Mouse (Mus musculus) MEL (cell line): ENCODE results near the gene 9030025P20Rik. TPM values are rescaled to one million over a fixed set of nuclear protein-coding genes. Genes with fewer than 3 reads are reported as not detected.

ENCODE experiments used
- DNase-seq: peaks from one replicate; pipeline ENCODE4 v3.0.0; 2011; ENCODE audit warnings: low read depth, low spot score
- H3K27ac ChIP-seq: 2 replicates; pipeline ENCODE4 v1.5.1; 2012; ENCODE audit warnings: low read depth, mild to moderate bottlenecking, control low read depth, low read length, moderate library complexity; ENCODE audit not compliant: control insufficient read depth
- H3K27me3 ChIP-seq, 2 experiments: fragments of 150-350 bp in 1 of 2; sonication (generic) in 1 of 2; 2 replicates each; pipeline ENCODE4 v1.6.1; 2012; ENCODE audit warnings: low read length in 2 of 2, mild to moderate bottlenecking in 2 of 2, improper control_type of control experiment in 1 of 2, moderate library complexity in 1 of 2; ENCODE audit not compliant: insufficient read depth in 2 of 2, control insufficient read depth in 1 of 2
- H3K36me3 ChIP-seq, 2 experiments: 2 replicates each; pipeline ENCODE4 v1.6.1; 2012 to 2014; ENCODE audit warnings: low read length in 2 of 2, improper control_type of control experiment in 1 of 2, inconsistent platforms in 1 of 2, mild to moderate bottlenecking in 1 of 2; ENCODE audit not compliant: insufficient read depth in 2 of 2, control insufficient read depth in 1 of 2
- H3K4me1 ChIP-seq, 2 experiments: fragments of 150-350 bp in 1 of 2; sonication (generic) in 1 of 2; 2 replicates each; pipeline ENCODE4 v1.6.1; 2012; ENCODE audit warnings: low read length in 2 of 2, improper control_type of control experiment in 1 of 2, mild to moderate bottlenecking in 1 of 2; ENCODE audit not compliant: insufficient read depth in 2 of 2, control insufficient read depth in 1 of 2
- H3K4me3 ChIP-seq, 2 experiments: fragments of 150-350 bp in 1 of 2; sonication (generic) in 1 of 2; 2 replicates each; pipeline ENCODE4 v1.5.1; 2012; ENCODE audit warnings: low read depth in 2 of 2, low read length in 2 of 2, mild to moderate bottlenecking in 2 of 2, moderate library complexity in 2 of 2, control low read depth in 1 of 2, improper control_type of control experiment in 1 of 2; ENCODE audit not compliant: control insufficient read depth in 1 of 2, insufficient read depth in 1 of 2
- H3K79me2 ChIP-seq: 2 replicates; pipeline ENCODE4 v1.6.1; 2012; ENCODE audit warnings: mild to moderate bottlenecking, low read length, moderate library complexity; ENCODE audit not compliant: control insufficient read depth, poor library complexity, insufficient read depth
- H3K9ac ChIP-seq: 2 replicates; pipeline ENCODE4 v1.6.1; 2012; ENCODE audit warnings: low read depth, mild to moderate bottlenecking, control low read depth, low read length, moderate library complexity; ENCODE audit not compliant: control insufficient read depth, poor library complexity, severe bottlenecking
- H3K9me3 ChIP-seq: fragments of 150-350 bp; sonication (generic); replicated peaks from 2 replicates; pipeline ENCODE4 v1.6.1; 2012; ENCODE audit warnings: mild to moderate bottlenecking, low read length, improper control_type of control experiment, moderate library complexity; ENCODE audit not compliant: insufficient read depth
- BHLHE40 ChIP-seq: IDR thresholded peaks from 2 replicates; pipeline ENCODE4 v1.6.1; 2012; ENCODE audit warnings: low read depth, mild to moderate bottlenecking, inconsistent platforms, low read length, improper control_type of control experiment, borderline replicate concordance
- CHD2 ChIP-seq: IDR thresholded peaks from 2 replicates; pipeline ENCODE4 v1.6.1; 2011; ENCODE audit warnings: low read length, improper control_type of control experiment
- E2F4 ChIP-seq: IDR thresholded peaks from 2 replicates; pipeline ENCODE4 v1.6.1; 2011; ENCODE audit warnings: low read depth, low read length, improper control_type of control experiment, borderline replicate concordance
- ETS1 ChIP-seq: IDR thresholded peaks from 2 replicates; pipeline ENCODE4 v1.6.1; 2012; ENCODE audit warnings: low read depth, mild to moderate bottlenecking, inconsistent platforms, low read length, improper control_type of control experiment, moderate library complexity
- GABPA ChIP-seq: IDR thresholded peaks from 2 replicates; pipeline ENCODE4 v1.6.1; 2012; ENCODE audit warnings: low read depth, mild to moderate bottlenecking, inconsistent platforms, low read length, improper control_type of control experiment, moderate library complexity
- GATA1 ChIP-seq: IDR thresholded peaks from 2 replicates; pipeline ENCODE4 v1.6.1; 2011; ENCODE audit warnings: low read depth, low read length, improper control_type of control experiment
- MAZ ChIP-seq: IDR thresholded peaks from 2 replicates; pipeline ENCODE4 v1.6.1; 2012; ENCODE audit warnings: low read depth, mild to moderate bottlenecking, inconsistent platforms, low read length, improper control_type of control experiment
- MEF2A ChIP-seq: IDR thresholded peaks from 2 replicates; pipeline ENCODE4 v1.6.1; 2014; ENCODE audit warnings: low read depth, mild to moderate bottlenecking, inconsistent platforms, low read length, improper control_type of control experiment; ENCODE audit not compliant: poor library complexity, insufficient replicate concordance, severe bottlenecking; ENCODE audit errors: extremely low read depth
- MYC ChIP-seq: IDR thresholded peaks from 2 replicates; pipeline ENCODE4 v1.6.1; 2011; ENCODE audit warnings: low read depth, mild to moderate bottlenecking, low read length, improper control_type of control experiment, moderate library complexity
- NRF1 ChIP-seq: IDR thresholded peaks from 2 replicates; pipeline ENCODE4 v1.6.1; 2014; ENCODE audit warnings: low read depth, mild to moderate bottlenecking, inconsistent platforms, low read length, improper control_type of control experiment, moderate library complexity; ENCODE audit not compliant: poor library complexity, insufficient read depth, severe bottlenecking
- RCOR1 ChIP-seq: IDR thresholded peaks from 2 replicates; pipeline ENCODE4 v1.6.1; 2012; ENCODE audit warnings: low read depth, mild to moderate bottlenecking, inconsistent platforms, low read length, improper control_type of control experiment
- SIN3A ChIP-seq: IDR thresholded peaks from 2 replicates; pipeline ENCODE4 v1.6.1; 2012; ENCODE audit warnings: low read length, improper control_type of control experiment, inconsistent platforms
- SMC3 ChIP-seq: IDR thresholded peaks from 2 replicates; pipeline ENCODE4 v1.6.1; 2011; ENCODE audit warnings: low read depth, low read length, improper control_type of control experiment
- TAL1 ChIP-seq: IDR thresholded peaks from 2 replicates; pipeline ENCODE4 v1.6.1; 2012; ENCODE audit warnings: mild to moderate bottlenecking, inconsistent platforms, low read length, moderate library complexity, mixed read lengths
- TBP ChIP-seq: IDR thresholded peaks from 2 replicates; pipeline ENCODE4 v1.8.0; 2011; ENCODE audit warnings: low read depth, low read length, improper control_type of control experiment
- TCF12 ChIP-seq: IDR thresholded peaks from 2 replicates; pipeline ENCODE4 v1.6.1; 2014; ENCODE audit warnings: low read depth, mild to moderate bottlenecking, inconsistent platforms, low read length, improper control_type of control experiment, moderate library complexity
- ZKSCAN1 ChIP-seq: IDR thresholded peaks from 2 replicates; pipeline ENCODE4 v1.6.1; 2012; ENCODE audit warnings: low read depth, mild to moderate bottlenecking, inconsistent platforms, low read length, improper control_type of control experiment, moderate library complexity
- polyA plus RNA-seq, 2 experiments: library from polyadenylated mRNA; stranded (reverse) in 1 of 2; unstranded in 1 of 2; fragments of >175 nt in 1 of 2; fragments of >200 nt in 1 of 2; gene quantifications; 2 replicates each; pipeline versions ENCODE4 v1.2.1 to v1.2.4; 2012; ENCODE audit warnings: low replicate concordance in 2 of 2, low read depth in 1 of 2; ENCODE audit not compliant: insufficient read length in 2 of 2, insufficient read depth in 1 of 2, missing spikeins in 1 of 2
- total RNA-seq: library from RNA; depleted of rRNA; stranded (reverse); fragments of 300-350 nt; gene quantifications from 2 replicates; pipeline ENCODE4 v1.2.3, GENCODE M21; 2012

9030025P20Rik gene
- total and polyA plus RNA-seq, 3 experiments = 13.4 to 15.5 TPM; not detected in 1

GRCm38 (mm10) chr17:14944551-14944950, 33.7 kb upstream of the 9030025P20Rik start:
- peaks cover 9% of the 10 kb centered on the region for H3K79me2 ChIP-seq
- peaks cover 12 to 24% of the 10 kb centered on the region in 2 experiments for H3K36me3 ChIP-seq
- H3K9me3 ChIP-seq = no peaks in the 10 kb centered on the region
- H3K4me3 ChIP-seq = no peak overlapping the region
- H3K27me3 ChIP-seq = no peaks in the 10 kb centered on the region
- TF ChIP-seq TCF12 = no peak
- no peak for TF ChIP-seq SMC3
- TF ChIP-seq ETS1 = no peak
- TF ChIP-seq MEF2A = no peak
- no peak for TF ChIP-seq RCOR1
- TF ChIP-seq MYC = no peak
- no peak for TF ChIP-seq E2F4
- no peak for TF ChIP-seq MAZ
- TF ChIP-seq ZKSCAN1 = no peak
- no peak for TF ChIP-seq NRF1
- no peak for TF ChIP-seq BHLHE40
- no peak for TF ChIP-seq CHD2
- no peak for TF ChIP-seq TAL1
- TF ChIP-seq SIN3A = no peak
- TF ChIP-seq TBP = no peak
- TF ChIP-seq GABPA = no peak
- DNase-seq = no peak
- H3K4me1 ChIP-seq = peaks cover 0 to 5% of the 10 kb centered on the region in 2 experiments; a peak in 1 of 4 replicates
- H3K9ac ChIP-seq = no peak overlapping the region
- no peak overlapping the region for H3K27ac ChIP-seq

GRCm38 (mm10) chr17:14949161-14949827, 29.0 kb upstream of the 9030025P20Rik start:
- Histone ChIP-seq H3K36me3 (peaks cover 22 to 58% of the 10 kb centered on the region in 2 experiments), H3K27ac (no peak overlapping the region), H3K4me3 (no peak overlapping the region), H3K4me1 (peaks cover 5 to 7% of the 10 kb centered on the region in 2 experiments; a peak in 3 of 4 replicates), H3K9ac (no peak overlapping the region), H3K9me3 (no peaks in the 10 kb centered on the region), H3K27me3 (no peaks in the 10 kb centered on the region), H3K79me2 (peaks cover 7% of the 10 kb centered on the region)
- TF ChIP-seq GATA1 = no peak
- DNase-seq = no peak
